Mouse (Mus musculus) spleen, postnatal 14 days (tissue): ENCODE measurements around the gene Tbc1d10a.

Experiments used
- DNase-seq, 2 experiments: peaks; one replicate each; pipeline ENCODE4 v3.0.0; 2021 to 2022; ENCODE audit warnings: low spot score in 2 of 2

Tbc1d10a gene

DNA sequence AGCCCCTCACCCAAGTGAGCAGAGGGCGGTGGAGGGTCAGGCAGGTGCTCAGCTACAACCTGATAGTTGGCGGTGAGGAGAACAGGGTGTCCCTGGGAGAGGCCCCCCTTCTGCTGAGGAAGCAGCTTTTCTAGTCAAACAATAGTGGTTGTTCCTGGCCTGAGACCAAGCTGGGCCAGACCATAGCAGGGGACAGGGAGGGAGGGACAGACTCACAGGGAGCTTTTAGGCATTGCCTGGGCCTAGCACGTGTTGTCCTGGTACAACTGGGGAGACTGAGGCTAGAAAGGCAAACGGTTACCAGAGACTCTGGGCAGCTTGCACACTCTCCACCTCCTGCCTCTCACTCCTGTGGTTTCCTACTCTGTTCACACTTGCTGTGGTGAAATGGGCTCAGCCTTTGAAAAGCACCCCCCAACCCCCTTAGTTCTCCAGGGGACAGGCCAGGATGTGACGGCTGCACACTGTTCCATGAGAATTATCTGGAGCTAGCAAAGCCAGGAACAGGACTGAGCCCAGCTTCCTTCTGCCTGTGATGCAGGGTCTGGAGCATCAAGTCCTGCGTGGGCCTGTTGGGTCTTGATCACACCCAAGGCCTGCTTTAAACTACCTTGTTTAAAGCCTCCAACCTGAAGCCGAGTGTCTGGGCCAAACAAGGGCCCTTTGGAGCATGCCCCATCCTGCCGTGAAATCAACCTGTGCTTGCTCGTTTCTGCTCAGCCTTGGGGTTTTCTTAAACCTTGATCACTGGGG is 29.8 kb downstream of the Tbc1d10a start:
- no peak for DNase-seq

- DNase-seq, result peak; percentile 81 to 84
These were observed 31.5 kb downstream of the Tbc1d10a start, which contains the start of gene Castor1 for GRCm38 (mm10) chr11:4217914-4218629. TSS of gene Castor1 (plus strand) at chr11:4218225.

- no peak for DNase-seq
These were observed 32.0 kb downstream of the Tbc1d10a start for GRCm38 (mm10) chr11:4218637-4219036.

DNA sequence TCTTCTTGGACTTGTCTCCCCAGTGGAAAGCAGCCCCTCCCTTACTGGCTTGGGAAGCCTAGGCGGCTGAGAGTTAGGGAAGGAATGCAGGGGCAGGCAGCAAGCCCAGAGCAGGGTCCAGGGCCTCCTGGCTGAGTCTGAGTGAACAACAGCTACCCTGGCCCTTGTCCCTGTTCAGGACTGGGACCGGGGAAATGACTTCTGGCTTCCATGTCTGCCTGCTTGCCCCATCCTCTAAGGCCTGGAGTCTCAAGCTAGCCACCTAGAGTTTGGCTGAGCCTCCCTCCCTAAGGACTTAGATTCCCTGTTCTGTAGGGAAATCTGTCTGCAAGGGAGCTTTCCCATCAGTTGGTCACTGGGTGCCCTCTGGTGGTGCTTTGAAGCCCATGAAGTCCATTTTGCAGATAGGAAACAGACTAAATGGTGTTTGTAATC is 32.7 kb downstream of the Tbc1d10a start:
- peak in 1 of 2 experiments; percentile 46 for DNase-seq

GRCm38 (mm10) chr11:4219908-4220307 is 33.3 kb downstream of the Tbc1d10a start:
- DNase-seq, result no peak

GRCm38 (mm10) chr11:4220443-4221400 is 34.1 kb downstream of the Tbc1d10a start:
- DNase-seq, result peak; percentile 79 to 89

- no peak for DNase-seq
These were observed 35.7 kb downstream of the Tbc1d10a start for GRCm38 (mm10) chr11:4222046-4222950.

- no peak for DNase-seq
These were observed 37.0 kb downstream of the Tbc1d10a start for GRCm38 (mm10) chr11:4223393-4224188.

DNA sequence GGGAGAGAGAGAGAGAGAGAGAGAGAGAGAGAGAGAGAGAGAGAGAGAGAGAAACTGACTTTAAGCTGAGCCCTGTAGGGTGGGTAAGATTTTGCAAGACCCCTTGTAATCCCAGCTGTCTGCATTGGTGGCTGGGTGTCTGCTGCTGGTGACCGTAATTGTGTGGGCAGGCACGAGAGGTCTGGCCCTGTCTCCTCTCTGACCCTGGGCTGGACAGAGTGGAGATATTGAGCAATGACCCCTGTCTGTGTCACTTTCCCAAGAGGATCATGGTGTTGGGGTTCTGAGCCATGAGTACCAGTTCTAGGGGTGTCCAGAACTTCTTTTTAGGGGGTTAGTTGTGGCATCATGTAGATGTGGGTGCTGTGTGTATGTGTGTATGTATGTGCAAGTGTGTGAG is 37.6 kb downstream of the Tbc1d10a start:
- DNase-seq, result no peak

GRCm38 (mm10) chr11:4226569-4227325 is 40.2 kb downstream of the Tbc1d10a start:
- no peak for DNase-seq

GRCm38 (mm10) chr11:4228463-4228862 is 41.9 kb downstream of the Tbc1d10a start:
- DNase-seq, result no peak

- DNase-seq, result no peak
These were observed 43.3 kb downstream of the Tbc1d10a start for GRCm38 (mm10) chr11:4229841-4230240.

GRCm38 (mm10) chr11:4231435-4231834 is 44.8 kb downstream of the Tbc1d10a start:
- DNase-seq, result no peak

GRCm38 (mm10) chr11:4232644-4233043 is 46.1 kb downstream of the Tbc1d10a start:
- no peak for DNase-seq

DNA sequence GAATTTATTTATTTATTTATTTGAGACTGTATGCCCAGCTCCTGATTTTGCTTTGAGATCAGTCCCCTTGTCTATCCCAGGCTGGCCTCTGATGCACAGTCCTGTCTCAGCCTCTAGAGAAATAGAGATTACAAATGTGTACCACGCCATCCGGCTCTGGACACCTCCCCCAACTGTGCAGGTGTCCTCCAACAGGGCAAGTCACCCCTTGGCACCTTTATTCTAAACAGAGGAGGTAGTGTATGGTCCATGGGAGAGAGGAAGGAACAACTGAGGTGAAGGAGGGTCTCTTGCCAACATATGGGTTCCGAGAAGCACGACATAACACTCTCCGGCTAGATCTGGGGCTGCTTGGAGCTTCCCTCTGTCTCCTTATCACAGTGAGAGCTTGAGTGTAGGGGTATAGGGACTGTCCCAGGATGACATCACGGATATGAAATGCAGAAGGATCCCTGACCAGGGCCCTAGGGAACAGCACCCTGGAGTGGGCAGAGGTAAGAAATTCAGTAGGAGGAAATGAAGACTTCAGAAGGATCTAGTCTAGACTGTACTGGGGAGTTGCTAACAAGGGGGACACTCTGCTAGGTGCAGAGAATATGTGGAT is 48.6 kb downstream of the Tbc1d10a start:
- DNase-seq, result no peak

- peak; percentile 50 to 53 for DNase-seq
These were observed 49.3 kb downstream of the Tbc1d10a start, which contains the start of gene Osm for GRCm38 (mm10) chr11:4235665-4236545. TSS of gene Osm (plus strand) at chr11:4236420.

DNA sequence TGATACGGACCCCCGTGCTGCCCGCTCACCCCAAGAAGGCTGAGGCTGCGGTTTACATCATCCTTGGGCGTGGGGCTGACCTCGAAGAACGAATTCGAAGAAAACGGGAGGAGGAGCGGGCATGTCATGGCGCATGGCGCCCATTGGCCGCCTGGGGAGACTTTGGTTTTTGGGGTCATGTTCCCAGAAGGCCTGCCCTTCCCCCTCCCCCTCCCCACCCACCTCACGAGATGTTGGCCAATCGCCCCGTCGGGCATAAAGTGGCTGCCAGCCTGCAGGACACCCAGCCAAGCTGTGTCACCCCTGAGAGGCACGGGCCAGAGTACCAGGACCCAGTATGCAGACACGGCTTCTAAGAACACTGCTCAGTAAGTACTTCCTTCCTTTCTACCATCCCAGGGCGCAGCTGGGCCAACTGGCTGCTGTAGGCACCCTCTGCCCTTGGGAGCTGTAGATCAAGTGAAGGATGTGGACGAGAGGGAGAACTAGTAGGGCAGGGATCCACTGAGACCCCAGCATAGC is 50.0 kb downstream of the Tbc1d10a start:
- DNase-seq, result no peak
